Mouse (Mus musculus): ENCODE results near the gene Spaca3.

GRCm38 (mm10) chr11:80912721-80913120 lies 54.6 kb downstream of the Spaca3 start:
- no peak for TF ChIP-seq CTCF (IDR thresholded peaks at IDR 0.05; ENCODE audit: borderline replicate concordance, extremely low read depth, insufficient read depth, insufficient read length)
- no peak for TF ChIP-seq POLR2A (IDR thresholded peaks at IDR 0.05; ENCODE audit: borderline replicate concordance, extremely low read depth, insufficient read depth, insufficient read length, poor library complexity, severe bottlenecking)

Data from brain, embryonic 14.5 days (tissue).